Mouse (Mus musculus) spleen, postnatal 14 days (tissue): ENCODE measurements around the gene Nrsn1.
"Not testable (repeated sequence)": the region's sequence is repeated elsewhere in the genome, so short reads cannot be mapped to it uniquely, and the experiment has no call there.

Source experiments
- DNase-seq, 2 experiments: peaks; one replicate each; pipeline ENCODE4 v3.0.0; 2021 to 2022; ENCODE audit warnings: low spot score in 2 of 2

Nrsn1 gene

GRCm38 (mm10) chr13:25270402-25270801 lies at the start of gene Nrsn1:
Gene Nrsn1 (minus strand): TSS chr13:25270502.
- not testable (repeated sequence) for DNase-seq

GRCm38 (mm10) chr13:25312059-25312458 lies 41.8 kb upstream of the Nrsn1 start:
- DNase-seq, result no peak

- no peak for DNase-seq
Observed at GRCm38 (mm10) chr13:25310068-25310467, 39.8 kb upstream of the Nrsn1 start.

- no peak for DNase-seq
Observed at GRCm38 (mm10) chr13:25288736-25289135, 18.4 kb upstream of the Nrsn1 start.

GRCm38 (mm10) chr13:25274934-25275565 lies 4.7 kb upstream of the Nrsn1 start:
- no peak for DNase-seq

- no peak for DNase-seq
Observed at GRCm38 (mm10) chr13:25272189-25272588, 1.9 kb upstream of the Nrsn1 start.

GRCm38 (mm10) chr13:25269569-25270268 lies 583 bp downstream of the Nrsn1 start:
- no peak for DNase-seq

GRCm38 (mm10) chr13:25269039-25269438 lies 1.3 kb downstream of the Nrsn1 start:
- DNase-seq, result no peak

GRCm38 (mm10) chr13:25262748-25263147 lies 7.6 kb downstream of the Nrsn1 start:
- no peak for DNase-seq

GRCm38 (mm10) chr13:25257608-25258007 lies 12.7 kb downstream of the Nrsn1 start:
- DNase-seq, result no peak

- DNase-seq, result no peak
Observed at GRCm38 (mm10) chr13:25254478-25255263, 15.6 kb downstream of the Nrsn1 start.

- DNase-seq, result no peak
Observed at GRCm38 (mm10) chr13:25251893-25252292, 18.4 kb downstream of the Nrsn1 start.

GRCm38 (mm10) chr13:25220186-25220787 lies 50.0 kb downstream of the Nrsn1 start:
- no peak for DNase-seq

- DNase-seq, result no peak
Observed at GRCm38 (mm10) chr13:25218394-25218793, 51.9 kb downstream of the Nrsn1 start.

- DNase-seq, result no peak
Observed at GRCm38 (mm10) chr13:25206950-25207349, 63.4 kb downstream of the Nrsn1 start.
